Mouse (Mus musculus): ENCODE results near the gene Ankrd11. TPM values are rescaled to one million over a fixed set of nuclear protein-coding genes. Genes with fewer than 3 reads are reported as not detected.

Ankrd11 gene
- total RNA-seq, 2 experiments from 2014 or later, result 165 to 176 TPM

DNA sequence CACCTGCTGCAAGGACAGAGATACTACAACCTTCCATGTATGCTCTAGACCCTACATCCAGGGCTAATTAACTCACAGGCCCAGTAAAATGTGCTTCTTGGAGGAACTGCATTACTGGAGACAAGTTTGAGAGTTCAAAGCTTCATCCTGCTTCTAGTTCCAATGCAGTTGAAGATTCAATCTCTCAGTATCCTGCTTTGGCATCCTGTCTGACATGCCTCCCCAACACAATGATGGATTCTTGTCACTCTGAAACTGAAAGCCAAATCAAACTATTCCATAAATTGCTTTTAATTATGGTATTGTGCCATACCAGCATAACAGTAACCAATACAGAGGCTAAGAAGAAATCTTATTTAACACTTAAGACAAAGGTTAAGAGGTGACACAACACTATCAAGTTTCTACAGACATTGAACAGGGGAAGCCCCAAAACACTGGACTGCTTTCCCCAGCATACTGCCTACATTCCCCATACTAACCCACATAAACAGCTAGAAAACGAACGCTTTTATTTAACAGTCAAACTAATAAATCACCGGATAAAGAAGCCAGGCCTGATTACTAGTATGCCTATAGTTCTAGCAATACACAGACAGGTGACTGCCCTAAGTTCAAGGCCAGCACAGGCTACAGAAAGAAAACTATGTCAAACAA lies 72.0 kb downstream of the Ankrd11 start:
- no peak for DNase-seq (ENCODE audit: low spot score in 2 of 2)

DNA sequence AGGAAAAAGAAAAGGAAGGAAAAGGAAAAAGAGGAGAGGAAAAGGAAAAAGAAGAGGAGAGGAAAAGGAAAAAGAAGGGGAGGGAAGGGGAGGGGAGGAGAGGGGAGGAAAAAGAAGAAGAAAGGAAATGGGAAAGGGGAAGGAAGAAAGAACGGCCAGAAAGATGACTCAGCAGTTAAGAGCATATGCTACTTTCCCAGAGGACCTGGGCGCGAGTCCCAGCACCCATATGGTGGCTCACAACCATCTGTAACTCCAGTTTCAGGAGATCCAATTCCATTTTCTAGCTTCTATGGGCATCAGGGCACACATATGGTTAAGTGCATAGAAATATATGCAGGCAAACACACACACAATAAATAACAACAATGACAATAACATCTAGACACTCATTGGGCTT lies 73.9 kb downstream of the Ankrd11 start:
- DNase-seq (ENCODE audit: low spot score in 2 of 2), result peak in 1 of 2 experiments; percentile 70

DNA sequence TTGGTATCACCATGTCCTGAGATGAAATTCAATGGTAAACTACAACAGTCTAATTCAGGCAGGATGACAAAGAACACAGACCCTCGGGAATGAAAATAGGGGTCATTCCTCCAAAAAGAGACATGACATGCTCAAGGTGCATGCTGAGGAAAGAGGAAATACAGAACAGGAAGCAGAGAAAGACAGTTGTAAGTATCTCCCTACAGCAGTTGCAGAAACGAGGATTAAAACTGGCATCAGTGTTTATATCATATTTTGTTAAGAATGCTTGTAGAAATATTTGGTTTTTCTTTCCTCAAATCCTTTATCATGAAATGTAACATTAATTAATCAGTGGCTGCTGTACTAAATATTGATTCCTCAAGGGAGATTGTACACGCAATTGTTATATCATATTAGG lies 75.4 kb downstream of the Ankrd11 start:
- no peak for DNase-seq (ENCODE audit: low spot score in 2 of 2)

DNA sequence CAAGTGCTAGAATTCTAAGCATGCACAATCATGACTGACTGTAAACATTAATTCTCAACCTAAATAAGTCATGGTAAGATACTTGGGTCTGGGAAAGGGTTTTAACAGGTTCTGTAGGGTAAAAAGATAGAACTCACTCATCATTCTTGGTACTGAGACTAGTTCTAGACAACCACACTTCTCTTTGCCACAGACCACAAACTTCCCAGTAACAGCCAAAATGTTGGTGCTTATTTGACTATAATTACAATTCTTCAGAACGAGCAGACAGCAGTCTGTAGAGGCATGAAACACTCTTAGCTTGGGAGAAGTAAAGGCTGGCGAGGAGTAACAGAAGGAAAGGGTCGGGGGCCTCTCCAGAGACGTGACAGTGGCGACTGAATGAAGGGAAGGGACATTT lies 80.0 kb downstream of the Ankrd11 start:
- DNase-seq (ENCODE audit: low spot score in 2 of 2), result no peak

DNA sequence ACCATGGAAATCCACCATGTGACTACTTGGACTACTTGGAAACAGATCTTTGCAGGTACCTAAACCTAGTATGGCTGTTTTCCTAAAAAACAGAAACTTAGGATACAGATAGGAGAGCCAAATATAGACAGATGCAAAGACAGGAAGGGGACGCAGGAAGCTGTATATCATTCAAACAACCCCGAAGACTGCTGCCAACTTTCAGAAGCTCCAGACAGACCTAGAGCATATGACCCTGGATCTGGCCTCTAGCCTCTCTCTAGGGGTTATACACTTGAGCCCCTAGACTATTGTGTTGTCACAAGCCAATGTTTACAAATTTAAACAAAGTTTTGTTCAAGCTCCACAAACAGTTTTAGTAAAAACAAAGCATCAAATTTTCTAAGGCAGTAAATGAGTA lies 80.6 kb downstream of the Ankrd11 start:
- DNase-seq (ENCODE audit: low spot score in 2 of 2), result no peak

DNA sequence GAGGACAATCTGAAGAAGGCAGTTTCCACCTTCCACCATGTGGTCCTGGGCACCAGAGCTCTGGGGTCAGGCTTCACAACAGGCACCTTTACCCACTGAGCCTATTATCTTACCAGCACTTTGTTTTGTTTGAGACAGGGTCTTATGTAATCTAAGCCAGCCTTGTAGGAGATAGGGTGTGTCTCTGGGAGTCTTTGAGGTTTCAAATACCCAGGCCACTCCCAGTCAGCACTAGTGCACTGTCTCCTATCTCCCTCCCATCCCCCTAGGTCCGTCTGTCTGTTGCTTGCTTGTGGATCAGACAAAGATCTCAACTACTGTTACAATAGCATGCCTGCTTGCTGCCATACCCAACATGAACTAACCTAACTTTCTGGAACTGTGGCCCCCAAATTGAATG lies 81.1 kb downstream of the Ankrd11 start:
- DNase-seq (ENCODE audit: low spot score in 2 of 2), result no peak

DNA sequence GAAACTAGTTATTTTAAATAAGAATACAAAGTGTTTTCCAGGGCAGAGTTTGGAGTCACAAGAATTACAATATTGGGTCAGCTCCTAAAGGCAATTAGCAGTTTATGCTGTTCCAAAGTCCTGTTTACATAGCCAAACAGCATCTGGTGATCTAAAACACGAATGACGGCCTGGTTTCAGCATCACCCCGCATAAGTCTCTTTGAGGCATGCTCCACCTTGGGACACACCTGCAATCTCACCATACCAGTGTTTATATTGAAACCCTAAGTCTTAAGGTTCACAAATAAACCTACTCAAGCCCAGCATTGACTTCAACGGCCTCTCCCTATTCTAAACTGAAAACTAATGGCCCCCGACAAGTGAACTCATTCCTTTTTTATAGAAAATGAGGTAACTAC lies 81.8 kb downstream of the Ankrd11 start:
- DNase-seq (ENCODE audit: low spot score in 2 of 2), result no peak

DNA sequence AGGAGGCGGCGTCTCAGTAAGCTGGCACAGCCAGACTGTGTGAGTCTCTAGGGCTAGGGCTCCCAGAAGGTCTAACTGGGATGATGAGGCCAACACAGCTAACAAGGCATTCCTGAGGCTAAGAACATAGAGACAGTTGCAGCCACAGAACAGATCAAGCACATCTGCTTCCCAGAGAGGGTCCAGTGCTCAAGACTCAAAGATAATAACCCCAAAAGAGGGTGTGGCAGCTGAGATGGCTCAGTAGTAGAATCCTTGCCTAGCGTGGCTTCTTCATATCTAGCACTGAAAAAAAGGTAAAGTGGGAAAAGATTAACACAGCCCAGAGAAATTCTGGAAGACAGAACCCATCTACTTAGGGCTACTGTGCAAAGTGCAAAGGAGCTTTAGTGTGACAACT lies 86.1 kb downstream of the Ankrd11 start:
- no peak for DNase-seq (ENCODE audit: low spot score in 2 of 2)

DNA sequence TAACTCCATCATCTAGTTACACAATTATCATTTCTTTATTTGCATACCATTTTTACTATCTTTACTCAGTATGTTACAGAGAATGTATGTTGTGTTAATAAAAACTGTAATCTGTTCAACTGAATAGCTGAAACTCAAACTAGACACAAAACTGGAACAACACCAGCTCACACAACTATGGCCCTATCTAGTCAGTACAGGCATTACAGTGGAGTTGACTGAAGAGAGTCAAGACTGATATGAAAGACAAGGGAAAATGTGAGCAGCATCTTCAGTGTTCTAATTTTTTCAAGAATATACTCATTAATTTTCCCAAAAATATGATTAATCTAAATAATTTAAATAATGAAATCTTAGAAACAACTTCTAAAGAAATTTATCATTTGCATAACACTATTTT lies 86.9 kb downstream of the Ankrd11 start:
- no peak for DNase-seq (ENCODE audit: low spot score in 2 of 2)

DNA sequence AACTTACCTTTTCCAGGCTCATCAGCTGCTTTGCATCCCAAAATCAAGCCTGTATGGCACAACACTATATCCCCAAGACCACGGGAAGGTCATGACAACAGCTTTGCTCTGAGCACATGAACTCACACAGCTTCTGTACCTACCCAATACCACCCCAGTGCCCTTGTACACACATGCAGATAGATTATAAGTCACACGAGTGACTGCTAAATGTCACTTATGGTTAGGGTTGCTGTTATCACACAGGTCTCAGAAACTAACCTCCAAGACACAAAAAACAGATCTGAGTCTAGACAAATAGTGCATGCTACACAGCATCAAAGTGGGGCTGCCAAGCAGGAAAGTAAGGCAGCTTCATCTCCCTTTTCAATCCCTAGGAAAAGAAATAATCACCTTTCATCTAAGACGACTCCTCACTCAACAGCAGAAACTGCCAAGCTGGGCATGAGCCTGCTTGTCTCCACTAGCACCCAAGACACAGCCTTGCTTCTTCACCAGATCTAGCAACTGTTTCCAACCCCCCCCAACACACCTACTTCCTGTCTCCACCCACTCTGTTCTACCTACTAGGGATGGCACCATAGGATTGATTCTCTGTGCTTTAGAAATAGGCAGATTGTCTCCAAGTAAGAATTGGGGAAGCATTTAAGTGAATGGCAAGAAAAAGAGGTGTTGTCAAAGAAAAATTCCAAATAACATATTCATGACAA lies 87.8 kb downstream of the Ankrd11 start:
- DNase-seq (ENCODE audit: low spot score in 2 of 2), result no peak

DNA sequence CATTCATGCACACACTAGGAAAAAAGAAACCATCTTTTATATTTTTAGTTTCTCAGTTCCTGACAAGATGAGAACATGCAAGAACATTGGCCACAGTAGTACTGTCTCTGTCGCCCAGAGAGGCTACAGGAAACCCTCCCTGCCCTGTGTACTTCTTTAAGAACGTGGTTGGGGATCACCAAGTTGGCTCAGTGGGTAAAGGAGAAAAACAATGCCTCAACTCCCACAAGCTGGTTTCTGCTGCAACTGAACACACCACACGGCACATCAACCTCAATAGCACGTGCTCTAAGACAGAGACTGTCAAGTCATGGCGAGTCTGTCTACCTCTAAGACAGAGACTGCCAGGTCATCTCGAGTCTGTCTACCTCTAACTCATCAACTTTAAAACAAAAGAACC lies 89.0 kb downstream of the Ankrd11 start:
- DNase-seq (ENCODE audit: low spot score in 2 of 2), result no peak

DNA sequence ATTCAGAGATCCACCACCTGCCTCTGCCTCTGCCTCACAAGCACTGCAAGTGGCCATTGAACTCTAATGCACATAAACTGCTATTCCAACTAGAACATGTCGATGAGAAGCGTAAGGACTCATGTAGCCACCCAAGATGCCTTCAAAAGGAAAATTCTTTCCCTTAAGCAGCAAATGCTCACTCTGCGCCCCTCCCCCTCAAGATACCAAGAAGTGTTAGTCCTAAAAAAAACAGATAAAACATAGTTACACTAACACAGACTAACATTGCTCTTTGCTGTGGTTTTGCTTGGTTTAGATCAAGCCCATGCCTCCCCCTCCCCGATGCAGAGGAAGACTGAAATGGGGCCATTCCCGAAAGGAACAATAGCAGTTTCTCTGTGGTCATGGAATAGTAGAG lies 90.6 kb downstream of the Ankrd11 start:
- no peak for DNase-seq (ENCODE audit: low spot score in 2 of 2)

DNA sequence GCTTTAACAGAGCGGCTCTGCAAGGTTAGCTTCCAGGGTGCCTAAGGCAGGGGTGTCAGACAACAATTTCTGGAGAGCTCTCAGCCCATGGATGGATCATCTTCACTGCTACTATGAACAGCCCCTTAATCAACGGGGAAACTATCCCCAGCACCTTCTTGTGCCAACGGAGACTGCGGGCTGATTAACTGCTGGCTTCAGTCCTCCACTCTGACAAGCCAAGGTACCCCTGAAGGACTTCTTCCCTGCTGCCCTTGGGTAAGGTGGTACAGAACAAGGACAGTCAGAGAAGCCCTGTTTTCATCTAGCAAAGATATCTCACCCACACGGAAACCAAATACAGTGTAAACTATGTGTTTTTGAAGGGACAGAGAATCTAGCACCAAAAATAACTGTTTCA lies 92.4 kb downstream of the Ankrd11 start:
- DNase-seq (ENCODE audit: low spot score in 2 of 2), result no peak

DNA sequence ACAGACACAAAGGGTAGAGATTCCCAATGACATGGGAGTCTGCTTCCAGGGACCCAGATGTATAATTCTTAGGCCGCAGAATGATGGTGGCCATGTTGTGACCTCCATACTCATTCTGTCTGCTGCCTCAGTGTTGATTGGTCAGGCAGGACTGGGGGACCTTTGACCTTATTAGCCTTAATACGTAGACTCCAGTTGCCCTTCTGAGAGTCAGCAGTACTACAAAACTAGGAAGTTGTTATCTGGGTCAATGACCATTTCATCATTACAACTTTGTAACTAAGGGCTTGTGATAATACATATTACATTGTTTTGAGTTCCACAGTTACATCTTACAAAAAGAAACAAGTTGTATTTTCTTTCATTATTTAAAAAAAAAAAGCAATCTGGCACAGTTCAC lies 96.3 kb downstream of the Ankrd11 start:
- no peak for DNase-seq (ENCODE audit: low spot score in 2 of 2)

DNA sequence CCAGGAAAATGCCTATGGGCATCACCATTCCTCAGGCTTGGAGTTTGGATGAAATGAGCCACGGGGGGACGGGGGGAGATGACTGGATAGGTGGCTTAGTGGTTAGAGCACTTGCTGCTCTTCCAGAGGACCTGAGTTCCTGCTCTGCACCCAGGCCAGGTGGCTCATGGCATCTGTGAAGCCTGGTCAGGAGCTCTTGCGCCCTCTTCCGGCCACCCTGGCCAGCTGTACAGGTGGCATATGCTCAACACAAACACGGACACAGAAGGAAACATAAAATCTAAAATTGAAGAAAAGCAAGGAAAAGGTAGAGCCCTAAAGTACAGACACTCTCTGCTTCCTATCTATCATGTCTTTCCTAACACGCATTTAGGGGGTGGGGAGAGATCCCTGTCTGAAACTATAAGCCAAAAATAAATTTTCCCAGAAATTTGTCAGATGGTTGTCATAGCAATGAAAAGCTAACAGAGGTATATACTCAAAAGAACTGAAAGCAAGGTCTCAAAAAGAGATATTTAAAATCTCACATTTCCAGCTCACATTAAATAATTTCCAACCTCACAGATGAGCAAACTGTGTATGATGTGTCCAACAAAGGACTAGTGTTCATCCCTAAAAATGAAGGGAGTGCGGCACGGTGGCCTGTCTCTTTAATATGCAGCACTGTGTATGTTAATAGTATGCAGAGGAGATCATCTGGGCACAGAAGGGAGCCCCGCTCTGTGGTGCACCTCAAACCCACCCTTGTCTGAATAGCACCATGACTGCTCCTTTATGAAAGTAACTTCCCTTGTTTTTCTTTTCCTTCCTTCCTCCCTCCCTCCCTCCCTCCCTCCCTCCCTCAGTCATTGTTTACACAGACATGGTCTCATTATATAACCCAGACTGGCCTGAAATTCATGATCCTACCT lies 99.0 kb downstream of the Ankrd11 start:
- DNase-seq (ENCODE audit: low spot score in 2 of 2), result no peak

DNA sequence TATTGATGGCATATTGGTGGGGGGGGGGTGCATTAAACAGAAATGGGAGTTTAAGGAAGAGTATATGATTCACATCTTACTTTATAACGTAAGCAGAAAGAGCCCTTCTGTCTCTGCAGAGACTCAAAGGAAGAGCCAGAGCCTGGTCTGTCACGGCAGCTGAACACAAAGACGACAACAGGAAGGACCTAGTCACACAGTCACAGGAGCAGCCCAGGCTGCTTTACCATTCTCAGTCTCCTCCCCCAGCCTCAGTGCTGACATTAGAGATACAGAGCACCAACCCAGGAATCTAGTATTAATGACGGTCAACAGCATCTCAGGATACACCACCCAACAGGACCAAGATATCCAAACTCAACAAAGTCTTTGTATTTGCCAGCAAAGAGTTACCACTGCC lies 103.5 kb downstream of the Ankrd11 start:
- no peak for DNase-seq (ENCODE audit: low spot score in 2 of 2)

DNA sequence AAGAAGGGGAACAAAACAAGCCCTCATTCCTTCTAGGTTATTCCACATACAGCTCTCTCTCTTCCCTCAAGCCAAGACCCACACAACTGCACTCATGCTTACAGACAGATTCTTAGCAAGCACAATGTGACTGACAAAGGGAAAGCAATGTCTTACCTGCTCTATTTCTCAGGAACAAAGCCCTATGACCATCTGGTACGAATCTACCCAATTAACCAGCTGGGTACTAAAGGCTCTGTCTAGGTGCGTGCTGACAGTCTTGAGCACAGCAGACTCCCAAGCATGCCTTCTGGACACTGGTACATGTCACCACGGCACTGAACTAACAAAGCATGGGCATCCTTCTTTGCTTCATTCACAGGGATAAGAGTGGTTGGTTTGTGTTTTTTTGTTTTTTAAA lies 103.9 kb downstream of the Ankrd11 start:
- DNase-seq (ENCODE audit: low spot score in 2 of 2), result no peak

DNA sequence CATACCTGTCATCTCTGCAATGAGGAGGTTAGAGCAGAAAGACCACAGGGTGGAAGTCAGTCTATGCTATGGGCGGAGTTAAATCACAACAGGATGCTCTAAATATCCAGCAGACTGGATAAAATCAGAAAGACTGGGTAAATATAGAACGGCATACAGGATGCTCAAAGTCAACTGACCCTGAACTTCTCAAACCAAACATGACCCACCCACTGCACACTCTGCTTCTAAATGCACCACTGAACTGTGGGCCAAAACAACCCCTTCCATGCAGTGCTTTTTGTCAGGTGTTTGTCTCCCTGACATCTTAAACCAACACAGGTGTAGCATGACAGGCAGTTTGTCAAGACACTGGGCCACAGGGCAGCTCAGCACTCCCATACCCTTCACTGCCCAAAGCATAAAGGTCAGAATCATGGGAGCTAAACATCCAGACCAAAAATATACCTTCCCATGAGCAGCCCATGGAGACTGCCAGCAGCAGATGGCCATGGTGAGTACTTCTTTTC lies 104.5 kb downstream of the Ankrd11 start:
- no peak for DNase-seq (ENCODE audit: low spot score in 2 of 2)

DNA sequence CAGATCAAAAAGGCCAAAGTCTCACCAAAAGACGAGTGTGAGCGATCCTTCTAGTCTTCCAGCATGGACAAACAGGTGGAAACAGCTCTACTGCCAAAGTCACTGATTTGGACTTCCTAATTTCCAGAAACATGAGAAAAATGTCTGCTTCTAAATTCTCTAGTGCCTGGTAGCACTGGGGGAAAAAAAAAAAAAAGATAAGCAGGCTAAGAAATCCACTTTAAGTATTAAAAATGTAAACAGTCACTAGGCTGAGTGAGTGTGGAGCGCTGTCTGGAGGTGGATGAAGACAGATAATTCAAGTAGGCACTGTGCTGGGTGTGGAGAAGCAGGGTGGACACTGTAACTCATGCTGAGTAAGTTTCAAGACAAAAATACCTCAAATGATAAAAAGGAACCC lies 106.2 kb downstream of the Ankrd11 start:
- no peak for DNase-seq (ENCODE audit: low spot score in 2 of 2)

DNA sequence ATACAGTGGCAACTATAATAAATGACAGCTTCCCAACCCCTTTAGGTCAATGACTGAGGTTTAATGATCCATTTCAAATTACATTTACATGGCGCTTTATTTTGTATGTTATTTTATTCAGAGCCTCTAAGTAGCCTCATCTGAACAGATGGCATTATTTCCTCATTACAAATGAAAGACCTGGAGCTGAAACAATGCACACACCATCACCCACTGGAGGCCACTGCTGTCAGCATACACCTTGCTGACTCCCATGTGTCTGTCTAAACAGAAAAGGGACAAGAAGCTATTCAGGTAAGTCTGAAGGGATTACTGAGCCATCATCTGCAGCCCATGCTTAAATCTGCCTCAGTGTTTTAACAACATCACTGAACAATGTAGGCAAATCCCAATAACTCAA lies 107.0 kb downstream of the Ankrd11 start:
- no peak for DNase-seq (ENCODE audit: low spot score in 2 of 2)

DNA sequence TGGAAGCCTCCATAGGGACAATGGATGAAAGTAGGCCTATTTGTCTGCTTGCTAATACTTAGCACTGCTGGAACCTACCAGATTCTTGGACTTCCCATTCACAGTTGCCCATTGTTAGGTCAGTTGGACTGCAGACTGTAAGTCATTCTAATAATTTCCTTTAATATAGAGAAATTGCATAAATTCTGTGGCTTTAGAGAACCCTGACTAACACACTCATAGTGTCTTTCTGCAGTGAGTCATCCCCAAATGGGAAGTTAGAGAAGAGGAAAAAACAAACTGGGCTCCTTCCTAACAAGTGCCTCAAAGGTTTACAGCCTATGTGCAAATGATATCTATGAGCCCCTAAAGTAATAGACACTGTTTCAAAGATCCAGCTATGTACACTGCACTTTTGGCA lies 108.1 kb downstream of the Ankrd11 start:
- DNase-seq (ENCODE audit: low spot score in 2 of 2), result no peak

DNA sequence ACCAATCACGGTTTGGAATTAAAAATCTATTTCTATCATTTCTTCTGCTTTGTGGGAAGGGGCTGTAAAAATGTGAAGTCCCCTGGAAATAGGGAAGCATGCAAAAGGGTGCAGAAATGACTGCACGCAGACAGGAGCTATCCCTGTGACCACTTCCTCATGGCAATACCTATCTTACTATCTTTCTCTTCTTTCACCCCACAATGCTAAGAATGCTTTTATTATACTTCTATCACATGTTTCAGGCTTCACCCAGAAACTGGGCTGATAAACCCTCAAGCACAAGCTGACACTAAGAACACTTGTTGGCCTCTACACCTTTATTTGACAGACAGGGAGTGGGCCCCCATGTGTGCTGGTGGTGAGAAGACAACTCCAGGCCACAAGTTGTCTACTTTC lies 109.5 kb downstream of the Ankrd11 start:
- DNase-seq (ENCODE audit: low spot score in 2 of 2), result no peak
